Mouse (Mus musculus) cerebellum, adult 18-20 months (tissue): ENCODE measurements around the gene Jmjd7.

Experiments used
- DNase-seq, 2 experiments: peaks; one replicate each; pipeline ENCODE4 v3.0.0; 2021

Jmjd7 gene

GRCm38 (mm10) chr2:120026984-120027949 lies at the start of gene Jmjd7, which contains the start of gene Gm28042:
Jmjd7 (plus strand) TSS chr2:120027483.
Gm28042 (plus strand) TSS chr2:120027493.
- DNase-seq, result peak; percentile 91 to 93

- DNase-seq, result no peak
Measured at GRCm38 (mm10) chr2:119980343-119980986, 46.8 kb upstream of the Jmjd7 start.

- DNase-seq, result no peak
Measured at GRCm38 (mm10) chr2:119981631-119982030, 45.7 kb upstream of the Jmjd7 start.

GRCm38 (mm10) chr2:119985871-119986270 lies 41.4 kb upstream of the Jmjd7 start:
- DNase-seq, result no peak

GRCm38 (mm10) chr2:119986369-119986768 lies 40.9 kb upstream of the Jmjd7 start:
- DNase-seq, result no peak

GRCm38 (mm10) chr2:119987441-119987840 lies 39.8 kb upstream of the Jmjd7 start:
- no peak for DNase-seq

- DNase-seq, result no peak
Measured at GRCm38 (mm10) chr2:119988952-119989351, 38.3 kb upstream of the Jmjd7 start.

GRCm38 (mm10) chr2:119990881-119991280 lies 36.4 kb upstream of the Jmjd7 start:
- DNase-seq, result no peak

- no peak for DNase-seq
Measured at GRCm38 (mm10) chr2:119992349-119992748, 34.9 kb upstream of the Jmjd7 start.

- no peak for DNase-seq
Measured at GRCm38 (mm10) chr2:119993515-119993914, 33.8 kb upstream of the Jmjd7 start.

GRCm38 (mm10) chr2:119994839-119995238 lies 32.4 kb upstream of the Jmjd7 start:
- DNase-seq, result no peak

GRCm38 (mm10) chr2:119995391-119996281 lies 31.6 kb upstream of the Jmjd7 start:
- DNase-seq, result no peak

- no peak for DNase-seq
Measured at GRCm38 (mm10) chr2:119997354-119997753, 29.9 kb upstream of the Jmjd7 start.

GRCm38 (mm10) chr2:119999731-120000130 lies 27.6 kb upstream of the Jmjd7 start:
- DNase-seq, result no peak

GRCm38 (mm10) chr2:120000882-120001584 lies 26.2 kb upstream of the Jmjd7 start:
- DNase-seq, result no peak

- DNase-seq, result no peak
Measured at GRCm38 (mm10) chr2:120001956-120002355, 25.3 kb upstream of the Jmjd7 start.

GRCm38 (mm10) chr2:120003970-120004369 lies 23.3 kb upstream of the Jmjd7 start:
- no peak for DNase-seq

GRCm38 (mm10) chr2:120006696-120007095 lies 20.6 kb upstream of the Jmjd7 start:
- no peak for DNase-seq

GRCm38 (mm10) chr2:120007680-120008210 lies 19.5 kb upstream of the Jmjd7 start:
- DNase-seq, result no peak

GRCm38 (mm10) chr2:120008672-120009071 lies 18.6 kb upstream of the Jmjd7 start:
- no peak for DNase-seq

GRCm38 (mm10) chr2:120011462-120012200 lies 15.7 kb upstream of the Jmjd7 start:
- DNase-seq, result peak; percentile 61 to 64
